Mouse (Mus musculus) heart, embryonic 10.5 days (tissue): ENCODE results near the gene Enah. TPM values are rescaled to one million over a fixed set of nuclear protein-coding genes. Genes with fewer than 3 reads are reported as not detected.

Experiments used
- DNase-seq: peaks from one replicate; pipeline ENCODE4 v3.0.0-alpha.2; 2017; ENCODE audit warnings: low spot score
- H3K27ac ChIP-seq: fragments of 300-500 bp; sonication (generic); 2 replicates; pipeline ENCODE4 v1.5.1; 2016; ENCODE audit warnings: mild to moderate bottlenecking
- H3K27me3 ChIP-seq: fragments of 300-500 bp; sonication (generic); 2 replicates; pipeline ENCODE4 v1.6.1; 2016; ENCODE audit warnings: mild to moderate bottlenecking; ENCODE audit not compliant: poor library complexity, insufficient read depth, severe bottlenecking
- H3K36me3 ChIP-seq: fragments of 300-500 bp; sonication (generic); 2 replicates; pipeline ENCODE4 v1.6.1; 2016; ENCODE audit warnings: mild to moderate bottlenecking, moderate library complexity
- H3K4me1 ChIP-seq: fragments of 300-500 bp; sonication (generic); 2 replicates; pipeline ENCODE4 v1.6.1; 2016; ENCODE audit warnings: mild to moderate bottlenecking
- H3K4me3 ChIP-seq: fragments of 300-500 bp; sonication (generic); 2 replicates; pipeline ENCODE4 v1.5.1; 2016; ENCODE audit warnings: mild to moderate bottlenecking, moderate library complexity
- H3K9me3 ChIP-seq: fragments of 300-500 bp; sonication (generic); 2 replicates; pipeline ENCODE4 v1.6.1; 2016; ENCODE audit warnings: mild to moderate bottlenecking, moderate library complexity
- WGBS: fragments of 180-500 bp; shearing (Covaris S2); methylation state at CpG from one replicate; pipeline ENCODE4 v1.1.7; 2016; 5-methylcytosine and 5-hydroxymethylcytosine counted together
- polyA plus RNA-seq: library from polyadenylated mRNA; unstranded; fragments of >200 nt; fragmentation: Nextera tagmentation; extraction: Ambion mirVana; gene quantifications from 2 replicates; pipeline ENCODE4 v1.2.1, GENCODE M21; 2016

The Enah gene
- polyA plus RNA-seq, result 19.5 and 24.5 TPM in 2 replicates

- Histone ChIP-seq H3K27ac (peak within 1 kb of the TSS; percentile 98), H3K9me3 (no peaks in the 10 kb centered on the region), H3K36me3 (0 out of 2 replicates have a peak, but pooled peaks cover 7% of the 10 kb centered on the region), H3K4me3 (peak within 1 kb of the TSS; percentile 92), H3K27me3 (no peaks in the 10 kb centered on the region), H3K4me1 (peaks cover 23% of the 10 kb centered on the region)
- under 1% methylated on average over 79 of the region's 109 CpGs for WGBS
- DNase-seq, result peak; percentile 77
Observed at GRCm38 (mm10) chr1:182019926-182020801, at the start of gene Enah. Gene Enah (minus strand): TSS chr1:182019990.

- Histone ChIP-seq H3K27me3 (0 out of 2 replicates have a peak, but pooled peaks cover 6% of the 10 kb centered on the region), H3K9me3 (no peaks in the 10 kb centered on the region), H3K36me3 (no peaks in the 10 kb centered on the region), H3K4me1 (peaks cover 21% of the 10 kb centered on the region), H3K27ac (no peak overlapping the region), H3K4me3 (no peak overlapping the region)
- DNase-seq, result no peak
- WGBS, result 55% methylated on average over 7 of the region's 7 CpGs
Observed at GRCm38 (mm10) chr1:182068136-182068535, 48.3 kb upstream of the Enah start.

- DNase-seq, result no peak
- H3K4me3 ChIP-seq, result no peak overlapping the region
- no peak overlapping the region for H3K27ac ChIP-seq
- H3K4me1 ChIP-seq, result peaks cover 18% of the 10 kb centered on the region
- H3K27me3 ChIP-seq, result 0 out of 2 replicates have a peak, but pooled peaks cover 6% of the 10 kb centered on the region
- no peaks in the 10 kb centered on the region for H3K36me3 ChIP-seq
- 73% methylated on average over 9 of the region's 9 CpGs for WGBS
- H3K9me3 ChIP-seq, result no peaks in the 10 kb centered on the region
Observed at GRCm38 (mm10) chr1:182066527-182067465, 47.0 kb upstream of the Enah start.

- H3K9me3 ChIP-seq, result no peaks in the 10 kb centered on the region
- DNase-seq, result no peak
- no peaks in the 10 kb centered on the region for H3K36me3 ChIP-seq
- peak overlapping the region; percentile 47; the same call in 1 of the 2 replicates for H3K27ac ChIP-seq
- peaks cover 18% of the 10 kb centered on the region for H3K4me1 ChIP-seq
- H3K27me3 ChIP-seq, result 0 out of 2 replicates have a peak, but pooled peaks cover 6% of the 10 kb centered on the region
- WGBS, result 63% methylated on average over 8 of the region's 8 CpGs
- H3K4me3 ChIP-seq, result no peak overlapping the region
Observed at GRCm38 (mm10) chr1:182063716-182064115, 43.9 kb upstream of the Enah start.

- Histone ChIP-seq H3K4me1 (peaks cover 17% of the 10 kb centered on the region), H3K27ac (no peak overlapping the region), H3K9me3 (no peaks in the 10 kb centered on the region), H3K36me3 (no peaks in the 10 kb centered on the region), H3K27me3 (0 out of 2 replicates have a peak, but pooled peaks cover 6% of the 10 kb centered on the region), H3K4me3 (no peak overlapping the region)
- 93% methylated on average over 8 of the region's 8 CpGs for WGBS
- no peak for DNase-seq
Observed at GRCm38 (mm10) chr1:182062801-182063200, 43.0 kb upstream of the Enah start.

- Histone ChIP-seq H3K4me1 (peaks cover 23% of the 10 kb centered on the region; the same call in 1 of the 2 replicates), H3K4me3 (no peak overlapping the region), H3K9me3 (no peaks in the 10 kb centered on the region), H3K36me3 (no peaks in the 10 kb centered on the region), H3K27me3 (0 out of 2 replicates have a peak, but pooled peaks cover 6% of the 10 kb centered on the region), H3K27ac (no peak overlapping the region)
- WGBS, result 78% methylated on average over 4 of the region's 4 CpGs
- no peak for DNase-seq
Observed at GRCm38 (mm10) chr1:182061203-182061602, 41.4 kb upstream of the Enah start.

- H3K4me1 ChIP-seq, result peaks cover 33% of the 10 kb centered on the region
- no peak overlapping the region for H3K4me3 ChIP-seq
- no peak for DNase-seq
- H3K27me3 ChIP-seq, result no peaks in the 10 kb centered on the region
- no peaks in the 10 kb centered on the region for H3K36me3 ChIP-seq
- H3K9me3 ChIP-seq, result no peaks in the 10 kb centered on the region
- H3K27ac ChIP-seq, result no peak overlapping the region
- WGBS, result 82% methylated on average over 5 of the region's 5 CpGs
Observed at GRCm38 (mm10) chr1:182059806-182060205, 40.0 kb upstream of the Enah start.

- WGBS, result 78% methylated on average over 6 of the region's 6 CpGs
- Histone ChIP-seq H3K27ac (0 out of 2 replicates have a peak overlapping the region, but pooled peaks have one; percentile 29), H3K4me3 (no peak overlapping the region), H3K36me3 (no peaks in the 10 kb centered on the region), H3K27me3 (no peaks in the 10 kb centered on the region), H3K4me1 (peaks cover 31% of the 10 kb centered on the region), H3K9me3 (no peaks in the 10 kb centered on the region)
- DNase-seq, result no peak
Observed at GRCm38 (mm10) chr1:182057998-182058397, 38.2 kb upstream of the Enah start.

- H3K27me3 ChIP-seq, result no peaks in the 10 kb centered on the region
- no peak overlapping the region for H3K4me3 ChIP-seq
- H3K27ac ChIP-seq, result peak overlapping the region; percentile 72
- H3K9me3 ChIP-seq, result no peaks in the 10 kb centered on the region
- no peak for DNase-seq
- H3K36me3 ChIP-seq, result no peaks in the 10 kb centered on the region
- H3K4me1 ChIP-seq, result peaks cover 36% of the 10 kb centered on the region
- WGBS, result 23% methylated on average over 9 of the region's 9 CpGs
Observed at GRCm38 (mm10) chr1:182055122-182055521, 35.3 kb upstream of the Enah start.

GRCm38 (mm10) chr1:182054651-182055050 lies 34.9 kb upstream of the Enah start:
- no peaks in the 10 kb centered on the region for H3K9me3 ChIP-seq
- no peaks in the 10 kb centered on the region for H3K27me3 ChIP-seq
- no peak for DNase-seq
- peak overlapping the region; percentile 72 for H3K27ac ChIP-seq
- no peak overlapping the region for H3K4me3 ChIP-seq
- no peaks in the 10 kb centered on the region for H3K36me3 ChIP-seq
- peaks cover 36% of the 10 kb centered on the region for H3K4me1 ChIP-seq
- 76% methylated on average over 6 of the region's 6 CpGs for WGBS

GRCm38 (mm10) chr1:182052973-182053372 lies 33.2 kb upstream of the Enah start:
- H3K4me1 ChIP-seq, result peaks cover 30% of the 10 kb centered on the region
- no peak for DNase-seq
- H3K27me3 ChIP-seq, result no peaks in the 10 kb centered on the region
- H3K9me3 ChIP-seq, result no peaks in the 10 kb centered on the region
- H3K36me3 ChIP-seq, result no peaks in the 10 kb centered on the region
- WGBS, result 64% methylated on average over 10 of the region's 10 CpGs
- 0 out of 2 replicates have a peak overlapping the region, but pooled peaks have one; percentile 49 for H3K27ac ChIP-seq
- no peak overlapping the region for H3K4me3 ChIP-seq

- H3K36me3 ChIP-seq, result no peaks in the 10 kb centered on the region
- H3K9me3 ChIP-seq, result no peaks in the 10 kb centered on the region
- no peak overlapping the region for H3K4me3 ChIP-seq
- no peak for DNase-seq
- H3K27ac ChIP-seq, result no peak overlapping the region
- no peaks in the 10 kb centered on the region for H3K27me3 ChIP-seq
- WGBS, result 82% methylated on average over 7 of the region's 7 CpGs
- H3K4me1 ChIP-seq, result peaks cover 25% of the 10 kb centered on the region
Observed at GRCm38 (mm10) chr1:182052385-182052784, 32.6 kb upstream of the Enah start.
